Mouse (Mus musculus) thymus, adult 2 months (tissue): Measurements from ENCODE around the gene Aldh6a1. TPM values are rescaled to one million over a fixed set of nuclear protein-coding genes. Genes with fewer than 3 reads are reported as not detected.
A peak's percentile ranks its signal among the peaks of the same experiment; 100 is the strongest.

Source experiments
- DNase-seq: peaks from one replicate; pipeline ENCODE4 v3.0.0; 2021
- H3K27ac ChIP-seq: fragments of 200-500 bp; 2 replicates; pipeline ENCODE4 v1.5.1; 2012; ENCODE audit warnings: low read length, control low read depth; ENCODE audit not compliant: control insufficient read depth, insufficient read depth
- H3K27me3 ChIP-seq: fragments of 200-500 bp; 2 replicates; pipeline ENCODE4 v1.6.1; 2012; ENCODE audit warnings: mild to moderate bottlenecking, low read length, moderate library complexity, mixed read lengths; ENCODE audit not compliant: control insufficient read depth, insufficient read depth
- H3K36me3 ChIP-seq: fragments of 200-500 bp; 2 replicates; pipeline ENCODE4 v1.6.1; 2012; ENCODE audit warnings: mild to moderate bottlenecking, low read length, moderate library complexity; ENCODE audit not compliant: control insufficient read depth, insufficient read depth
- H3K4me1 ChIP-seq: fragments of 200-500 bp; replicated peaks from 2 replicates; pipeline ENCODE4 v1.6.1; 2012; ENCODE audit warnings: low read length; ENCODE audit not compliant: control insufficient read depth, insufficient read depth
- H3K4me3 ChIP-seq: fragments of 200-500 bp; 2 replicates; pipeline ENCODE4 v1.5.1; 2012; ENCODE audit warnings: mild to moderate bottlenecking, low read length, control low read depth, moderate library complexity; ENCODE audit not compliant: control insufficient read depth, insufficient read depth
- CTCF ChIP-seq: fragments of 200-500 bp; IDR thresholded peaks from 2 replicates; pipeline ENCODE4 v1.5.1; 2012; ENCODE audit warnings: mild to moderate bottlenecking, control low read depth, low read length, moderate library complexity, borderline replicate concordance; ENCODE audit not compliant: control insufficient read depth, poor library complexity, insufficient read depth; ENCODE audit errors: extremely low read depth
- POLR2A ChIP-seq: fragments of 200-500 bp; IDR thresholded peaks from 2 replicates; pipeline ENCODE4 v1.6.1; 2012; ENCODE audit warnings: mild to moderate bottlenecking, low read length, control low read depth, moderate library complexity; ENCODE audit not compliant: control insufficient read depth, poor library complexity, insufficient read depth; ENCODE audit errors: extremely low read depth
- WGBS: fragments of 180-500 bp; shearing (Covaris S2); methylation state at CpG from one replicate; pipeline ENCODE4 v1.1.7; 2018; 5-methylcytosine and 5-hydroxymethylcytosine counted together
- polyA plus RNA-seq: library from polyadenylated mRNA; depleted of rRNA; stranded (reverse); fragments of >200 nt; gene quantifications from 2 replicates; pipeline ENCODE4 v1.2.3, GENCODE M21; 2012; rRNA removed

The Aldh6a1 gene
- polyA plus RNA-seq: 10.9 and 13.2 TPM in 2 replicates

GRCm38 (mm10) chr12:84450718-84451646, at the start of gene Aldh6a1, which contains the start of gene Lin52:
Gene Aldh6a1, minus strand, starts transcription at chr12:84451004.
Gene Lin52, plus strand, starts transcription at chr12:84451422.
- H3K27me3 ChIP-seq: no peaks in the 10 kb centered on the region
- TF ChIP-seq POLR2A: peak; percentile 79
- 0 out of 2 replicates have a peak, but pooled peaks have one; percentile 19 for TF ChIP-seq CTCF
- H3K27ac ChIP-seq: peak within 1 kb of the TSS; percentile 56
- H3K36me3 ChIP-seq: no peaks in the 10 kb centered on the region
- peak; percentile 95 for DNase-seq
- peaks cover 9% of the 10 kb centered on the region; the same call in 1 of the 2 replicates for H3K4me1 ChIP-seq
- H3K4me3 ChIP-seq: peak within 1 kb of the TSS; percentile 80
- under 1% methylated on average over 49 of the region's 49 CpGs for WGBS

- no peaks in the 10 kb centered on the region for H3K36me3 ChIP-seq
- no peaks in the 10 kb centered on the region for H3K27me3 ChIP-seq
- no peak overlapping the region for H3K4me3 ChIP-seq
- 100% methylated on average over 1 of the region's 1 CpGs for WGBS
- no peak for DNase-seq
- no peak overlapping the region for H3K27ac ChIP-seq
- TF ChIP-seq POLR2A (no peak), CTCF (no peak)
- H3K4me1 ChIP-seq: peaks cover 4% of the 10 kb centered on the region; the same call in 1 of the 2 replicates
These were observed 46.0 kb upstream of the Aldh6a1 start for GRCm38 (mm10) chr12:84496795-84497194.

GRCm38 (mm10) chr12:84487324-84488056, 36.7 kb upstream of the Aldh6a1 start:
- TF ChIP-seq CTCF (no peak), POLR2A (no peak)
- DNase-seq: no peak
- Histone ChIP-seq H3K27me3 (no peaks in the 10 kb centered on the region), H3K36me3 (no peaks in the 10 kb centered on the region), H3K4me1 (no peaks in the 10 kb centered on the region), H3K27ac (no peak overlapping the region), H3K4me3 (no peak overlapping the region)
- WGBS: 91% methylated on average over 8 of the region's 8 CpGs

GRCm38 (mm10) chr12:84482778-84483585, 32.2 kb upstream of the Aldh6a1 start:
- H3K36me3 ChIP-seq: no peaks in the 10 kb centered on the region
- DNase-seq: no peak
- no peak overlapping the region for H3K4me3 ChIP-seq
- H3K27me3 ChIP-seq: no peaks in the 10 kb centered on the region
- TF ChIP-seq CTCF (no peak), POLR2A (no peak)
- WGBS: 97% methylated on average over 14 of the region's 14 CpGs
- no peaks in the 10 kb centered on the region for H3K4me1 ChIP-seq
- H3K27ac ChIP-seq: no peak overlapping the region

GRCm38 (mm10) chr12:84481251-84481650, 30.4 kb upstream of the Aldh6a1 start:
- Histone ChIP-seq H3K4me3 (no peak overlapping the region), H3K4me1 (no peaks in the 10 kb centered on the region), H3K27me3 (no peaks in the 10 kb centered on the region), H3K27ac (no peak overlapping the region), H3K36me3 (no peaks in the 10 kb centered on the region)
- no peak for DNase-seq
- WGBS: 97% methylated on average over 2 of the region's 2 CpGs
- TF ChIP-seq POLR2A (no peak), CTCF (no peak)
